Mouse (Mus musculus): Measurements from ENCODE around the gene Spats2.

Spats2 gene

DNA sequence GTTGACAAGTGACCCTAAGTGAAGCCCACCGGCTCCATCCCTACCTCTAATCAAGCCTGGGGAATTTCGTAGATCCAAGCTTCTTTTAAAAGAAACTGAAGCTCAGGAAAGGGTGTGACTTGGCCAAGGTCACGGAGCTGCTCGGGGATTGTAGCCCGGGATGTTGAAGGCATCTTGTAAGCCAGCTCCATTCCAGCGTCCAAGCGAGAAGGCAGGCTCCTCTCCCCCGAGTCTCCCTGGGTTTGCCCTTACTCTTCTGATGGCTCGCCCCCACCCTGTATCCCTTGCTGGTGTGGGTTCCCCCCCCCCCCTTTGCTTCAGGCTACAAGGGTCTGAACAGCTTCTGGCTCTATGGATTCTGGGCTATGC is 27.2 kb upstream of the Spats2 start:
- DNase-seq = no peak

DNA sequence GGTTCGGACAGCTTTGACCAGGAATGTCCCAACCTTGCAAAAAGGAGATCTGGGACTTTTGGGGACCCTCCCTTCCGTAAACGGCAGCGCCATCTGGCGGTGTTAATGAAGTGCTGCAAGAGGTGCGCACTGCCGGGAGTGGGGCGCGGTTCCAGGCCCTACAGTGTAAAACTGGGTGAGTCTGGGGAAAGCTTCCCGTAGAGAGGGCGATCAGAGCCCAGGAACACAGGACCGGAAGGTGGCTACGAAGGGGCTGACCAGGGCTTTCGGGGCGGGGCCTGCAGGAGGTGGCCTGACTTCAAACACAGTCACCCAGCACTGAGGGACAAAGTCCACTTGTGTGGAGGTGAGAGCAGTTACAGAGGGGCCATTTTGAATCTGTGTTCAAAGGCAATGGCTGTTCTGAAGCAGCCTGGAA is 26.6 kb upstream of the Spats2 start:
- no peak for DNase-seq

DNA sequence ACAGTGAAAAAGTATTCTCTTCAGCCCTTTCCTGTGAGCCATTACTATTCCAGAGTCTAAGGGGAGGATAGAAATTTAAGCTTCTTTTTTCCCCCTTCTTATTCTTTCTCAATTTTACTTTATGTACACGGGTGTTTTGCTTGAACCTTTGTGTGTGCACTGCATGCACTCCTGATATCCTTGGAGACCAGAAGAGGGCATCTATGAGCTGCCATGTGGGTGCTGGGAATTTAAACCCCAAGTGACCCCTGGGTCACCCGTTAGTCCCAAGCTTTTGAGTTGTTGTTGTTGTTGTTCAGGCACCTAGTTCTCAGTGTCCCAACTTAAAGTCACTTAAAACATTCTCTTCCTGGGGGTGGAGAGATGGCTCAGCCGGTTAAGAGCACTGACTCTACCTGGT is 25.7 kb upstream of the Spats2 start:
- DNase-seq = no peak

DNA sequence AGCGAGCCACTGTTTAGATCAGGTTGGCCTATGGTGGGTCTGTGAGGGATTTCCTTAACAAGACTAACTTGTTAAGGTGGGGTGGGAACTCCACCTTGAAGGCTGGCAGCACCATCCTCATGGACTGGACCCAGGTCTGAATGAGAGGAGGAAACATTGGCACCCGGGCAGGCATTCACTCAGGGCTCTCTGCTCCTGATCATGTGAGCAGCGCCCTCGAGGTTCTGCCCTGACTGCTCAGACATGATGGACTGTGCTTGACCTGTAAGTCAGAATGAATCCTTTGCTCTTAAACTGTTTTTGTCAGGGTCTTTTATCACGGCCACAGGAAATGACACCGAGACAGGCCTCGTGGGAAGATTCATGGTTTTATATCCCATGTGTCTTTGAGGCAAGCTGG is 20.5 kb upstream of the Spats2 start:
- DNase-seq = no peak

DNA sequence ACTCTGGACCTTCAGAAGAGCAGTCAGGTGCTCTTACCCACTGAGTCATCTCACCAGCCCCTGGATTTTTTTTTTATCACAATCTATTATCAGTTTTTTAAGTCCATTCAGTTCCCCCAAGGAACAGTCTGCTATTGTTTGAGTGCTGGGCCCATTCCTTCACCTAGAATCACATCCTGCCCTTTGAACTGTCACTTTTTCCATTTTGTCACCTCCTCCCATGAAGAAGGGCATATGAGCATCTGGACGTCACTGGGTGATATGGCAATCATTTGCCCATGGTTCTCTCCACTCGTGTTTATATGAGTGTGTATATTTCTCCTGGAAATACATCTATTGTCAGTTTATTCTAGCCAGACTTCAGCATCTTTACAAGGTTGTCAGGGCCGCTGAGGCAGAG is 17.9 kb upstream of the Spats2 start:
- no peak for DNase-seq

DNA sequence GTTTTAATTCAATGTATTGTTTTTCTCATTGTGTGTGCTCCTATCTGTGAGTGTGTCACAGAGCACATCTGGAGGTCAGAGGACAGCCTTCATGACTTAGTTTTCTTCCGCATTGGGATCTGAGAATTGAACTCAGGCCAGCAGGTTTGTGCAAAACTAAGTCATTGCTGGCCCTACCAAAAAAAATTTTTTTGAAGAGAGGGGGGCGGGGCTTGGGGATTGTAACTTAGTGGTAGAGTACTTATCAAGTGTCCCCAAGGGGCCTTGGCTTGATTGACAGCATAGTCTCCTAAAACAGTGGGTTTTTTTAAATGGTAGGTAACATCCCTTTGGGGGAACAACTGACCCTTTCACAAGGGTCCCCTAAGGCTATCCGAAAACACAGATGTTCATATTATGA is 14.6 kb upstream of the Spats2 start:
- DNase-seq = no peak

DNA sequence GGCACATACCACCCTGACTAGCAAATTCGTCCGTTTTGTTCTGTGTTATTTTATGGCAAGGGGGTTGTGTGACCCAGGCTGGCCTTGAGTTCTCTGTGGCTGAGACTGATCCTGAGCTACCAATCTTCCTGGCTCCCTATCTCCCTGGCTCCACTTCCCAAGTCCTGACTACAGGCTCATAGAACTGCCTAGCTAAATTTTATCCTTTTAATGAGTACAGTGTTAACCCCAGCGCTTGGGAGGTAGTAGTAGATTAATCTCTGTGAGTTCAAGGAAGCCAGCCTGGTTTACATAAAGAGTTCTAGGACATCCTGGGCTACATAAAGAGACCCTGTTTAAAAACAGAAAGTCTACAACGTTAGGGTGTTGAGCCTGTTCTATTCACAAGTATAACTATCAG is 13.9 kb upstream of the Spats2 start:
- no peak for DNase-seq

DNA sequence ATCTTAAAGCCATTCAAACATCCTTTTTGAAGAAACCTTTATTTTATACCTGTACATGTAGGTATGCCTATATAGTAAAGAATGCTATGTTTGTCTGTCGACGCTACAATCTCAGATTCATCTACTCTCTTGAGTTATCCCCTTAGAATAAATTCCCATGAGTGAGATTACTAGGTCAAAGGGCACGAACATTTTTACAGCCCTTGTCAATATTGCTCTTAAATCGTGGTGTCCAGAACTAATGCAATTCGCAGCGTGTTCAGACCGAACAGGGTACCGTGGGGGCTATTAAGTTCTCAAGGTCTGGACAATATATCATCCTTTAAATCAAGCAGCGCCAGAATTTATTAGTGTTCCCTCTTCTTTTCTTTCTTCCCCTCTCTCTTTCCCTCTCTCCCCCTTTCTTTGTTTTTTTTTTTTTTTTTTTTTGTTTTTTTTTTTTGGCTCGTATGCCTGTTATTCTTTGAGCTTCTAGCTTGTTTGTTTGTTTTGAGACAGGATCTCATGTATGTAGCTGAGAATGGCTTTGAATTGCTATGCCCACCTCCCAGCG is 12.8 kb upstream of the Spats2 start:
- DNase-seq = no peak

DNA sequence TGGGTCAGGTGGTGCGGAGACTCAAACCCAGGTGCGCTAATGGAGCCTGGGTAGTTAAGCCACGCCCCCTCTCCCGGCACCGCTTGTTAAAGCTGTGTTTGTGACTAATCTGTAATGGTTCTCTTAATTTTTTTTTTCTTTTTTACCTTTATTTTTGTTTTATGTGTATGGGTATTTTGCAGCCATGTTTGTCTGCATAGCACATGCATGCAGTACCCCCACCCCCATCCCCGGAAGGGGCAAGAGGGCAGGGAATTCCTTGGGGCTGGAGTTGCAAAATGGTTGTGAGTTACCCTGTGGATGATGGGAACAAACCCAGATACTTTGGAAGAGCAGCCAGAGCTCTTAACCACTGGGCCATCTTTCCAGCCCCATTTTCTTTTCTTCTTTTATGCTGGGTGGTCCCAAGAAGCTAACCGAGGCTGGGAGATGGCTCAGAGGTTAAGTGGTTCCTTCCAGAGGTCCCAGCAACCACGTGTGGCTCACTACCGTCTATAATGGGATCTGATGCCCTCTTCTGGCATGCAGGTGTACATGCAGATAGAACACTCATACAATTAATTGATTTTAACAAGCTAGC is 12.2 kb upstream of the Spats2 start:
- DNase-seq = no peak

DNA sequence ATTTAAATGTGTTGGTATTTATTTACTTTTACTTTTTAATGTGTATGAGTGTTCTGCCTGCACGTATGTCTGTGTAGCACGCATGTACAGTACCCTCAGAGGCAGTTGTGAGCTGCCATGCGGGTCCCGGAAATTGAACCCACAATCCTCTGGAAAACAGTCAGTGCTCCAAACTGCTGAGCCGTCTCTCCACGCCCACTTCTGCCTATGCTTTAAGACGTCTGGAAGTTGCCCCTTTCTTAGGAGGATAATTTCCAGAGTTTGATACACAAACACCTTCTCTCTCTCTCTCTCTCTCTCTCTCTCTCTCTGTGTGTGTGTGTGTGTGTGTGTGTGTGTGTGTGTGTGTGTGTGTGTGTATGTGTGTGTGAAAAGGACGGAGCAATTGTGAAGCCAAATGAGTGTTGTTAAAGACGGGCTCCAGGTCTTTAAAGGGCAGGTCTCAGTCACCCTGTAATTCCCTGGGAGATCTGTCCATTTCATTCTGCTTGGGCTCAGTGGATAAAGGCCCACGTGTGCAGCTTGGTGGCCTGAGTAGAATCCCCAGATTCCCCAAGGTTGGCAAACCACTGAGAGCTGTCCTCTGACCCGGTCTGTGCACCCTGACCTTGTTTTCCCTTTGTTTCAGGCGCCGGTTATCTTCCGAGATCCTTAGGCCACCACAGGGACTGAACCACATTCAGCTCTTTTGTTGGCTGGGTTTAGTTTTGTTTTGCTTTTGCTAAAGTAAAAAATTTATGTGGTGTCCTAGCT is 11.2 kb upstream of the Spats2 start:
- no peak for DNase-seq

DNA sequence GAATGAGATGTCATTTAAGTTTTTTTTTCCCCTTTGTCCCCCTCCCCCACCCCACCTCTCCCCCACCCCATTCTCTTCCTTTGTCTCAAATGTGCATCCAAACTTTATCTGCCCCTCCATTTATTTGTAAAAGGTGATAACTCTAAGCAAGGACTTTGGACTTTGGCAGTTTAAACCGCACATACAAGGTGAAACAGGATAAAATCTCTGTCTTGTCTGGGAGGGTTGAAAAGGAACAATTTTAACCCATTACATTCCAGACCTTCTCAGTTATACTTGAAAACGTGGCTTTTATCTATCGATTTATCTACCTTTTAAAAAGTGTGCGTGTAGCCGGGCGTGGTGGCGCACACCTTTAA is 10.7 kb upstream of the Spats2 start:
- DNase-seq = no peak

DNA sequence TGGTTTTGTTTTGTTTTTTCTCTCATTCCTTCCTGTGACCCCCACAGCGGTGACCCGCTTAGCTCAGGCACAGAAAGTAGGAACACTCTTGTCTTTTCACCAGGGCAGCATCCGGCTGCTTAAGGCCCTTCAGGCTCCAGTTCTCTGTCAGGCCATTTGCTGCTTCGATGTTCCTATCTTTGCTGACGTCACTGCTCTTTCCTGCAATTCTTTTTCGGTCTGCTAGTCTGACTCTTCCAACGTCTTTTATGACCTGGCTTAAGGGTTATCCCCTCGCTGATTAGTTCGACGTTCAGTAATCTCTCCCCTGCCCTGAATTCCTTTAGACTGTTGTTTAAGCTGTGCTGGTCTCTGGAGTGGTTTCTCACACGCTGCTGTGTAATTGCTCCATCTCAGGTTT is 9.2 kb upstream of the Spats2 start:
- no peak for DNase-seq

DNA sequence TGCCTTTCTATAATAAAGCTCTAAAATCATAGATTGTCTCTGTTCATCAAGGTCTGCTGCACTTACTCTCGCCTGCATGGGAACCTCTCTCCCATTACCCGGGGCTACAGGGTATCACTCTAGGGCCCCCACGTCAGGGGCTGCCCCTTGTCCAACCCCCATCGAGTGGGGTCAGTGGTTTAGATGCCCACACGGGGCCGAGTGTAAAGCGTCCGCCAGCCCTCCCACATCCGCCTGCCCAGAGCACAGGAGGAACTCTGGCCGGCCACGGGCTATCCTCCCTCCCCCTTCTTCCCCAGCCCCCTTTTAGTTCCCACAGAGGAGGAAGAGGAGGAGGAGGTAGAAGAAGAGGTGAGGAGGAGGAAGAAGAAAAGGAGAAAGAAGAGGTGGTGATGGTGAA is 4.9 kb upstream of the Spats2 start:
- no peak for DNase-seq

DNA sequence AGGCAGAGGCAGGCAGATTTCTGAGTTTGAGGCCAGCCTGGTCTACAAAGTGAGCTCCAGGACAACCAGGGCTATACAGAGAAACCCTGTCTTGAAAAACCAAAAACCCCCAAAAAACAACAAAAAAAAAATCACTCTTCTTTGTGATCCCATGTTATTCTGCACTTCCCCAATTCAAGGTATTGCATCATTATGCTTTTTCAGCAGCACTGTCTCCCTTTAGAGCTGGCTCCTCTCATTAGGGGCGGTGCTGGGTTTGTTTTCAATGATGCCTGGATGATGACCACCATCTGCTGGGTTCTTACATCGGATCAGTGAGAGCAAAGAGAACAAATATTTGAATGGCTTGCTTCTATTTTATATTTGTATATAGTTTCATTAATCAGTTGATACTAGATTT is 3.1 kb upstream of the Spats2 start:
- DNase-seq = no peak

DNA sequence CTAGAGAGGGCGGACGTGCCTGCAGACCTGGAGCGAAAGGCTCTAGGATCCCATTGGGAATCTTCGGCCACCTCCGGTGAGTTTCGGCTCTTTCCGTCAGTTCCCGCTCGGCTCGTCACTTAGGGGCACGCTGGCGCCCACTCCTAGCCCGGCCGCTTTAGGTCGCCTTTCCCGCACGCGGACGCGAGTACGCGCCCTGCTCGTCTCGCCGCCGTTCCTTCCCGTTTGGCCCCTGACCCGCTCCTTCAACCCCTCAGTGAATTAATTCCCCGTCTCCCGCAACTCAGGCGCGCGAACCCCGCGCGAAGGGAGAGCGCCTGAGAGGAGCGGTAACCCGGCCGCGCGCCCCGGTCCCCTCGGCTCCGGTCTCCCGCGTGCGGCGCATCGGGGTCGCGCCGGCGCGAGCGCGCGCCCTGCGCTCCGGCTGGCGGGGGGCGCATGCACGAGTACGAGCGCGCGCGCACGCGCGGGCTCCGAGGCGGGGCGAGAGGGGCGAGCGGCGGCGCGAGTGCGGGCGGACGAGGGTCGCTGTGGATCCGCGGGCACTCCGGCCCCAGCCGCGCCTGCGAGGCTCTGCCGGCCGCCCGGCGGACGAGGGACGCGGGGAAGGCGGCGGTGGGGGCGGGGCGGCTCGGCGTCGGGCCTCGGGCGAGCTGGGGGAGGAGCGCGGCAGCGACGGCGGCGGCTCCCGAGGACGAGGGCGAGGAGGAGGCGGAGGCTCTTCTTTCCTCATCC is 532 bp downstream of the Spats2 start:
- peak; percentile 87 for DNase-seq

DNA sequence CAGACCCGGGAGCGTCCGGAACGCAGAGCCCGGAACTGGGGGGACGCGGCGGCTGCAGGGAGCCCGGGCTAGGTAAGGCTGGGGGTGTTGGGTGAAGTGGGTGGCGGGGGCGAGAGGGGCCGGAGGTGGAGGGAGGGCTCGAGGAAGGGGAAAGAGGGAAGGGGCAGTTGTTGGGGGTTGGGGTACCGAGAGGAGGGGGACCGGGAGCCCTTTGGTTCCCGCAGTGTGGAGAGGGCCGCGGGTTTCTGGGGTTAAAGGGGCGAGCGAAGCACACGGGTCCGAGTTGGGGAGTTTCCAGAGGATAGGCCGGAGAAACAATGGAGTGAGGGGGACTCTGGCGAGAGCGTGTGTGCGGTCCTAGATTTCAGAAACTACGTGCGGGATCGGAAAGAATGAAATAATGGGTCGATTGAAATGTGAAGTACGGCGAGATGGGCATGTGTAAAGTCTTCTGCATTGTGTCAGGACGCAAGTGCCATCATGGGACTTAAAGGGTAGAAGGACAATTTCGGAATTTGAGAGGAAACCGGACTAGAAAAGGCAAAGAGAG is 1.2 kb downstream of the Spats2 start:
- DNase-seq = no peak

DNA sequence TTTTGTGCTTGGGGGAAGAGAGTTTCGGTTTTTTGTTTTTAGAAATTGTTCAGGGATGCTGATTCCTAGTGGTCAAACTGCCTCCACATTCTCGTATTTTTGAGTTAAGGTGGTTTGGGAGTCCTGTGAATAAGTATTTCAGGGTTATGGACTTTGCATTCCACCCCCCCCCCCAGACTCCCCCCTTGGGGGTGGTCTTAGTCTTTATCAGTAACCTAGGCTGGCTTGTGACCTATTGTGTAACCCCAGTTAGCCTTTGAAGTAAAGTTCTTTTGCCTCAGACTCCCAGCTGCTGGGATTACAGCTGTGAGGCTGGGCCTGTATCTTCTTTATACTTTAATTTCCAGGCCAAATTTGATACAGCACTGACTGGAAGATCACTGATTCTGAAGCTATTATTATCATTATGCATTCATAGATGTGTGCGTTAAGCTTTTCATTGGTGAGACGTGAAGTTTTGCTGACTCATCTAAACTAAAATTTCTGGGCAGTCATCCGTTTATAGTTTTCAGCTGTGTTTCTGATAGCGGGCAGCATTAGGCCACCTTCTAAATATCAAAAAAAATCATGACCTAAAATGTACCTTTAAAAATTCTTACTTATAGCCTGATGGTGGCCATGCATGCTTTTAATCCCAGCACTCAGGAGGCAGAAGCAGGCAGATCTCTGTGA is 2.3 kb downstream of the Spats2 start:
- DNase-seq = no peak

DNA sequence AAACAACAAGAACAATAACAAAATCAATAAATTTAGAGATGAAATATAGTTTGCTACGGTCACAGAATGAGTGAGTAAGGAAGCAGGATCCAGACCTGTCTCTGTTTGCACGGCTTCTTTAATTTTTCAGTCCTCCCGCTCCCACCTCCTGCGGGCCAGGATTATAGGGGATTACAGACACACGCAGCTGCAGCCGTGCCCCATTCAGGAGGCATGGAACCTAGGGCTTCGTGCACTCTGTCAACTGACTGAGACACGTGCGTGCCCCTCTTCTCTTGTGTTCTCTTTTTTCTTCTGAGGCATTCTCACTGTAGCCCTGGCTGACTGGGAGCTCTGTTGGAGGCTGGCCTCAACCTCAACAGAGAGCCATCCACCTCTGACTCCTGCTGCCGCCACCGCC is 3.7 kb downstream of the Spats2 start:
- no peak for DNase-seq

DNA sequence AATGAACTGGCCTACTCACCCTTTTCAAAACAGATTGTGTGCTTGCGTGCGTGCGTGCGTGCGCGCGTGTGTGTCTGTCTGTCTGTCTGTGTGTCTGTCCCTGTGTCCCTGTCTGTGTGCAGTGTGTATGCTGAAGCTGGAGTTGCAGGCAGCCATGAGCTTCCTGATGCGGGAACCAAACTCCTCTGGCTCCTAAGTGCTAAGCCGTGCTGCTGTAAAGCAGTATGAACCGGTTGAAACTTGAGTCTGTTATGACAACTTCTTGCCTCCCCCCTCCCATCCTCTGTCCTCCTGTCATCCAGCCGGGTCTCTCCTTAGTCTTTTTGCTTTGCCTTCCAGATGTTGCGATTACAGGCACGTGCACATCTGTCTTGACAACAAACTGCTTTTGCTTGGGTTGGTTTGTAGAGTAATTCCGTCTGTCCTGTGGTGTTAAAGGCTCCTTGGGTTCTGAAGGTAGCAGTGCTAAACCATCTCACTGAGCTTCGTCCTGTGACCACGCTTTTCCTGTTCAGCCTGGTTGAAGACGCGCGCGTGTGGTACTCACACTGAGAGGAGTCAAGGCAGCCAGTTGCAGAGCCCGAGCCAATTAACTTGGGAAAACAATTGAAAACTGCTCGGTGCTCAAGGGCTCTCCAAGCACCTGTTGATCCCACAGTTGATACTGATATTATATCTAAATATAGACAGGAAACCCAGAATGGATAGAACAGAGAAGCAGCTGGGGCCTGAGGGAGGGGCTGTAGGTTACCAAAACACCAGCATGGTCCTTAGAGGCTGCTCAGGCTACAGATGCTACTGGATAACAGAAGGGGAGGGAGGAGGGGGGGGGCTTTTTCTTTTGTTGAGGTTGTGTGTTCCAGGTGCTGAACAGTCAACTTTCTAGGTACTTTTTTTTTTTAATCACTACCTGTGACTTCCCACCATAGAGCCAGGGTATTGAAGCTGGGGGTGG is 4.5 kb downstream of the Spats2 start:
- no peak for DNase-seq

DNA sequence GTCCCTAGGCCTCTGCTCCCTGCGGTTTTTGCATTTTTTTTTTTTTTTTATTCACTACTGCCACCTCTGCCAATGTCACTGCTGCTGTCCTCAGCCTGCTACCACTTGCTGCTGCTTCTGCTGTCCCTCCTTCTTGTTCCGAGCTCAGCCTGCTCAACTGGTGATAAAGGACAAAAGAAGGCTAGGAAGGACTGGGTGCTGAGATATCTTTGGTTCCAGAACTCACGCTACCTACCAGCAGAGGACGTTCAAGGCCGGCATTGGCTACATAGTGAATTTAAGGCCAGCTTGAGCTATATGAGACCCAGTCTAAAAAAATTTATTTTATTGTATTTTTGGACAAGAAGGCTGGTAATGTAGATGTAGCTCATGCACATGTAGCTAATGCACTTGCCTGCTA is 12.7 kb downstream of the Spats2 start:
- no peak for DNase-seq

DNA sequence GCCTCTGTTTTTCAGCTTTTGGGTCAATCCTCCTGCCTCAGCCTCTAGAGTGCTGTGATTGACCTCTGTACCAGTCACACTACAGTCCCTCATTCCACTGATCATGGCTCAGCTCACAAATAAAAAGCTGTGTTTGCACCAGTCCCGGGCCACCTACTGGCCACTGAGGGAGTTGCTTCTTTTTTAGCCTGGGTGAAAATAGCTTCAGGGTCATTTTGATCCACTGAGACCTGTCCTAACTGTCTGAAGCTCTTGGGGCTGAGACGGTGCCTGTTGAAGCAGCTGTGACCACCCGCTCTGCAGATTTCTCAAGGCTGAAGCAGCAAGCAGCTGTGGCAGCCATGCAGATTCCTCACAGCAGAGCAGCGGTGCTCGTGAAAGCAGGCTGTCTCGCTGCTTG is 14.0 kb downstream of the Spats2 start:
- DNase-seq = peak; percentile 35

DNA sequence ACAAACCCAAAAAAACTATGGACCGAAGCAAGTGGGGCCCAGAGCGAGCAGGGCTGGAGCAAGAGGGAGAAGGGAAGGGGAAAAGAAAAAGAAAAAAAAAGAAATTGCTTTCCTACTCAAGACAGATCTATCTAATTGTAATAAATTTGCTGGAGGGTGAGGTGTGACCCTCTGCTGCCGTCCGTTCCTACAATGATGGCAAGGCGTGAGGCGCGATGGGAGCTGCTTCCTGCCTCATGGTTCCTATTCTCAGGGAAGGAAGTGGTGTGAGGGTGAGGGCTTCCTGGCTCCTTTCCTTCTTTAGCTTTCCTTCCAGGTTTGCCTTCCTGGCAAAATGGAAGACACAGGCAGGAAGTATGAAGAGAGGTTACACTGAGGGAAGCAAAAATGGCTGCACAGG is 24.8 kb downstream of the Spats2 start:
- DNase-seq = no peak

Data from cerebellum, adult 9-11 months (tissue).